Mouse (Mus musculus): ENCODE measurements around the gene Brix1. TPM values are rescaled to one million over a fixed set of nuclear protein-coding genes. Genes with fewer than 3 reads are reported as not detected.

Gene Brix1
- polyA plus RNA-seq, 2 experiments, result 14.9 to 72.3 TPM

- TF ChIP-seq EP300 (IDR thresholded peaks at IDR 0.05; ENCODE audit: low read depth) (no peak), CTCF (IDR thresholded peaks at IDR 0.05; ENCODE audit: low read depth) (no peak)
- H3K27me3 ChIP-seq (ENCODE audit: control insufficient read depth, insufficient read depth, low read length), result no peaks in the 10 kb centered on the region
- H3K4me2 ChIP-seq (ENCODE audit: low read depth), result no peak overlapping the region
- no peak overlapping the region for H3K27ac ChIP-seq
- H3K36me3 ChIP-seq (replicated peaks; ENCODE audit: control insufficient read depth, insufficient read depth, low read depth), result no peaks in the 10 kb centered on the region
- DNase-seq (ENCODE audit: low read depth in 3 of 3, low spot score in 3 of 3), result no peak
- H3K9ac ChIP-seq (replicated peaks), result no peak overlapping the region
- WGBS (ENCODE audit: insufficient replicate concordance), result 61% methylated on average over 1 of the region's 1 CpGs
- ATAC-seq (ENCODE audit: insufficient read depth), result no peak
- H3K9me3 ChIP-seq (ENCODE audit: control insufficient read depth, low read length), result no peaks in the 10 kb centered on the region
- H3K4me1 ChIP-seq (replicated peaks; ENCODE audit: control insufficient read depth in 2 of 2, insufficient read depth in 2 of 2, low read length in 1 of 2), result no peaks in the 10 kb centered on the region
- H3K4me3 ChIP-seq (ENCODE audit: insufficient read depth in 1 of 2, low read depth in 2 of 2, low read length in 2 of 2), result no peak overlapping the region
Measured at GRCm38 (mm10) chr15:10436893-10437292, 48.9 kb downstream of the Brix1 start.

- no peaks in the 10 kb centered on the region for H3K9me3 ChIP-seq (ENCODE audit: control insufficient read depth, low read length)
- H3K4me2 ChIP-seq (ENCODE audit: low read depth), result no peak overlapping the region
- H3K27me3 ChIP-seq (ENCODE audit: control insufficient read depth, insufficient read depth, low read length), result no peaks in the 10 kb centered on the region
- WGBS (ENCODE audit: insufficient replicate concordance), result 71% methylated on average over 13 of the region's 13 CpGs
- H3K4me3 ChIP-seq (ENCODE audit: insufficient read depth in 1 of 2, low read depth in 2 of 2, low read length in 2 of 2), result no peak overlapping the region
- DNase-seq (ENCODE audit: low read depth in 3 of 3, low spot score in 3 of 3) (no peak), ATAC-seq (ENCODE audit: insufficient read depth) (no peak)
- H3K4me1 ChIP-seq (replicated peaks; ENCODE audit: control insufficient read depth in 2 of 2, insufficient read depth in 2 of 2, low read length in 1 of 2), result no peaks in the 10 kb centered on the region
- no peaks in the 10 kb centered on the region for H3K36me3 ChIP-seq (replicated peaks; ENCODE audit: control insufficient read depth, insufficient read depth, low read depth)
- no peak overlapping the region for H3K9ac ChIP-seq (replicated peaks)
- H3K27ac ChIP-seq, result no peak overlapping the region
- TF ChIP-seq EP300 (IDR thresholded peaks at IDR 0.05; ENCODE audit: low read depth), result no peak
- no peak for TF ChIP-seq CTCF (IDR thresholded peaks at IDR 0.05; ENCODE audit: low read depth)
Measured at GRCm38 (mm10) chr15:10426545-10427266, 59.0 kb downstream of the Brix1 start.

GRCm38 (mm10) chr15:10426124-10426523 is 59.6 kb downstream of the Brix1 start:
- ATAC-seq (ENCODE audit: insufficient read depth) (no peak), DNase-seq (ENCODE audit: low read depth in 3 of 3, low spot score in 3 of 3) (no peak)
- Histone ChIP-seq H3K36me3 (replicated peaks; ENCODE audit: control insufficient read depth, insufficient read depth, low read depth) (no peaks in the 10 kb centered on the region), H3K27ac (no peak overlapping the region), H3K4me1 (replicated peaks; ENCODE audit: control insufficient read depth in 2 of 2, insufficient read depth in 2 of 2, low read length in 1 of 2) (no peaks in the 10 kb centered on the region), H3K4me3 (ENCODE audit: insufficient read depth in 1 of 2, low read depth in 2 of 2, low read length in 2 of 2) (no peak overlapping the region), H3K9me3 (ENCODE audit: control insufficient read depth, low read length) (no peaks in the 10 kb centered on the region), H3K4me2 (ENCODE audit: low read depth) (no peak overlapping the region), H3K9ac (replicated peaks) (no peak overlapping the region), H3K27me3 (ENCODE audit: control insufficient read depth, insufficient read depth, low read length) (no peaks in the 10 kb centered on the region)
- 74% methylated on average over 6 of the region's 6 CpGs for WGBS (ENCODE audit: insufficient replicate concordance)
- TF ChIP-seq EP300 (IDR thresholded peaks at IDR 0.05; ENCODE audit: low read depth), result no peak
- TF ChIP-seq CTCF (IDR thresholded peaks at IDR 0.05; ENCODE audit: low read depth), result no peak

Other genes with a start within 250 kb of the Brix1 start
- gene Gm21973, start 160.6 kb downstream of the Brix1 start, polyA plus RNA-seq (2012; rRNA removed), result not detected in 2 replicates
- gene Gm21973, start 160.6 kb downstream of the Brix1 start, polyA plus RNA-seq (2014; fragmentation: Nextera tagmentation; extraction: Ambion mirVana), result not detected in 2 replicates
- gene Agxt2, start 127.4 kb downstream of the Brix1 start, polyA plus RNA-seq (2012; rRNA removed), result 8.0 and 11.2 TPM in 2 replicates
- gene Agxt2, start 127.4 kb downstream of the Brix1 start, polyA plus RNA-seq (2014; fragmentation: Nextera tagmentation; extraction: Ambion mirVana), result 7.5 and 9.4 TPM in 2 replicates
- 2.7 and 5.4 TPM in 2 replicates for gene Dnajc21, start 15.4 kb downstream of the Brix1 start, polyA plus RNA-seq (2012; rRNA removed)
- gene Dnajc21, start 15.4 kb downstream of the Brix1 start, polyA plus RNA-seq (2014; fragmentation: Nextera tagmentation; extraction: Ambion mirVana), result 4.9 and 6.5 TPM in 2 replicates
- 11.7 and 14.6 TPM in 2 replicates for gene Rad1, start 71 bp upstream of the Brix1 start, polyA plus RNA-seq (2012; rRNA removed)
- gene Rad1, start 71 bp upstream of the Brix1 start, polyA plus RNA-seq (2014; fragmentation: Nextera tagmentation; extraction: Ambion mirVana), result 6.0 and 6.9 TPM in 2 replicates
- gene Ttc23l, start 72.7 kb upstream of the Brix1 start, polyA plus RNA-seq (2012; rRNA removed), result not detected in 2 replicates
- gene Ttc23l, start 72.7 kb upstream of the Brix1 start, polyA plus RNA-seq (2014; fragmentation: Nextera tagmentation; extraction: Ambion mirVana), result not detected in 2 replicates
- 2.0 and 2.9 TPM in 2 replicates for gene Rai14, start 228.7 kb upstream of the Brix1 start, polyA plus RNA-seq (2012; rRNA removed)
- gene Rai14, start 228.7 kb upstream of the Brix1 start, polyA plus RNA-seq (2014; fragmentation: Nextera tagmentation; extraction: Ambion mirVana), result 3.5 and 3.7 TPM in 2 replicates

Data from liver, embryonic 14.5 days (tissue).